Mouse (Mus musculus) neural tube, embryonic 15.5 days (tissue): Measurements from ENCODE around the gene Xpnpep2. TPM values are rescaled to one million over a fixed set of nuclear protein-coding genes. Genes with fewer than 3 reads are reported as not detected.

Source experiments
- ATAC-seq: fragments of 200-750 bp; cut with Nextera tagmentation; 2 replicates; pipeline ENCODE4 v1.8.0; 2017; ENCODE audit warnings: mild to moderate bottlenecking, moderate TSS enrichment, moderate library complexity; ENCODE audit not compliant: low FRiP score
- H3K27ac ChIP-seq: fragments of 300-500 bp; sonication (generic); replicated peaks from 2 replicates; pipeline ENCODE4 v1.5.1; 2015; ENCODE audit warnings: mild to moderate bottlenecking, inconsistent platforms
- H3K27me3 ChIP-seq: fragments of 300-500 bp; sonication (generic); replicated peaks from 2 replicates; pipeline ENCODE4 v1.6.1; 2015; ENCODE audit warnings: inconsistent platforms
- H3K36me3 ChIP-seq: fragments of 300-500 bp; sonication (generic); 2 replicates; pipeline ENCODE4 v1.6.1; 2015; ENCODE audit warnings: inconsistent platforms
- H3K4me1 ChIP-seq: fragments of 300-500 bp; sonication (generic); 2 replicates; pipeline ENCODE4 v1.6.1; 2015; ENCODE audit warnings: inconsistent platforms
- H3K4me2 ChIP-seq: fragments of 300-500 bp; sonication (generic); 2 replicates; pipeline ENCODE4 v1.6.1; 2015; ENCODE audit warnings: inconsistent platforms, mild to moderate bottlenecking, moderate library complexity
- H3K4me3 ChIP-seq: fragments of 300-500 bp; sonication (generic); replicated peaks from 2 replicates; pipeline ENCODE4 v1.5.1; 2015; ENCODE audit warnings: mild to moderate bottlenecking, inconsistent platforms
- H3K9ac ChIP-seq: fragments of 300-500 bp; sonication (generic); replicated peaks from 2 replicates; pipeline ENCODE4 v1.6.1; 2015; ENCODE audit warnings: mild to moderate bottlenecking, inconsistent platforms
- H3K9me3 ChIP-seq: fragments of 300-500 bp; sonication (generic); replicated peaks from 2 replicates; pipeline ENCODE4 v1.6.1; 2016; ENCODE audit warnings: inconsistent platforms
- WGBS: fragments of 180-500 bp; shearing (Covaris S2); methylation state at CpG from one replicate; pipeline ENCODE4 v1.1.7; 2015; ENCODE audit warnings: mixed read lengths; 5-methylcytosine and 5-hydroxymethylcytosine counted together
- polyA plus RNA-seq: library from polyadenylated mRNA; unstranded; fragments of >200 nt; fragmentation: Nextera tagmentation; extraction: Ambion mirVana; gene quantifications from 2 replicates; pipeline ENCODE4 v1.2.1, GENCODE M21; 2015

Xpnpep2 gene
- polyA plus RNA-seq, 1 experiment from 2014 or later = 0.31 TPM

DNA sequence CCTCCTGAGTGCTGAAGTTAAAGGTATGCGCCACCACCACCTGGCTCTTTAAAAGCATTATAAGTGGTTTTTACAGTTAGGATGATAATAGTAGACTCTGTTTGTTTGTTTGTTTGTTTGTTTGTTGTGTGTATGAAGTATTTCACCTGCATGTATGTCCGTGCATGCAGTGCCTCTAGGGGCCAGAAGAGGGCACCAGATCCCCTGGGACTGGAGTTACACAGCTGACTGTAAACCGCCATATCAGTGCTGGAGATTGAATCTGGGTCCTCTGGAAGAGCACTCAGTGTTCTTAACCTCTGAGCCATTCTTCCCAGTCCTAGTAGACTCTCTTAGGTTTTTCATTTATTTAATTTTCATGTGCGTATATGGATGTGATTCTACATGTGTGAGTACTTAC is 13.9 kb upstream of the Xpnpep2 start:
- no peak overlapping the region for H3K4me3 ChIP-seq
- H3K9me3 ChIP-seq = no peaks in the 10 kb centered on the region
- no peak overlapping the region for H3K9ac ChIP-seq
- H3K4me2 ChIP-seq = no peak overlapping the region
- H3K27me3 ChIP-seq = no peaks in the 10 kb centered on the region
- H3K36me3 ChIP-seq = no peaks in the 10 kb centered on the region
- H3K27ac ChIP-seq = no peak overlapping the region
- no peak for ATAC-seq
- no peaks in the 10 kb centered on the region for H3K4me1 ChIP-seq
- 80% methylated on average over 4 of the region's 4 CpGs for whole genome bisulfite sequencing

DNA sequence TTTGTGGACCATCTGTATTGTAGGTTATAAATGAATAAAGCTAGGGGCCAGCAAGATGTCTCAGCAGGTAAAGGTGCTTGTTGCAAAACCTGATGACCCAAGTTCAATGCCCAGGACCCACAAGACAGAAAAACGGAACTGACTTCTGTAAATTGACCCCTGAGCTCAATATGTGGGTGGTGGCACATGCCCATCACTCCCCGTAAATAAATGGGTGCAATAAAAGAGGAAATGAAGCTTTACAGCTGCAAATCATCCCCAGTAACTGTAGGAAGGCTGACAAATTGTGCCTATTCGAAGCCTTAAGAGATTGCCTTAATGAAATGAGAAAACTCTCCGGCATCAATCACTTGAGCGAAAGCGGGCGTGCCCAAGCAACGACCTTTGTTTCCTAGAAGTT is 11.9 kb upstream of the Xpnpep2 start:
- no peak for ATAC-seq
- Histone ChIP-seq H3K4me2 (no peak overlapping the region), H3K4me3 (no peak overlapping the region), H3K36me3 (no peaks in the 10 kb centered on the region), H3K9me3 (no peaks in the 10 kb centered on the region), H3K9ac (no peak overlapping the region), H3K27ac (no peak overlapping the region), H3K4me1 (no peaks in the 10 kb centered on the region), H3K27me3 (no peaks in the 10 kb centered on the region)
- WGBS = 31% methylated on average over 8 of the region's 8 CpGs

GRCm38 (mm10) chrX:48098470-48099129 is 9.9 kb upstream of the Xpnpep2 start:
- no peak overlapping the region for H3K9ac ChIP-seq
- no peaks in the 10 kb centered on the region for H3K36me3 ChIP-seq
- no peaks in the 10 kb centered on the region for H3K27me3 ChIP-seq
- no peak overlapping the region for H3K4me2 ChIP-seq
- no peak overlapping the region for H3K27ac ChIP-seq
- no peaks in the 10 kb centered on the region for H3K9me3 ChIP-seq
- 72% methylated on average over 9 of the region's 9 CpGs for WGBS
- H3K4me3 ChIP-seq = no peak overlapping the region
- H3K4me1 ChIP-seq = no peaks in the 10 kb centered on the region
- no peak for ATAC-seq

GRCm38 (mm10) chrX:48099871-48100270 is 8.7 kb upstream of the Xpnpep2 start:
- Histone ChIP-seq H3K36me3 (no peaks in the 10 kb centered on the region), H3K4me3 (no peak overlapping the region), H3K9me3 (no peaks in the 10 kb centered on the region), H3K4me2 (no peak overlapping the region), H3K27ac (no peak overlapping the region), H3K27me3 (no peaks in the 10 kb centered on the region), H3K9ac (no peak overlapping the region), H3K4me1 (no peaks in the 10 kb centered on the region)
- WGBS = 20% methylated on average over 1 of the region's 1 CpGs
- ATAC-seq = no peak

DNA sequence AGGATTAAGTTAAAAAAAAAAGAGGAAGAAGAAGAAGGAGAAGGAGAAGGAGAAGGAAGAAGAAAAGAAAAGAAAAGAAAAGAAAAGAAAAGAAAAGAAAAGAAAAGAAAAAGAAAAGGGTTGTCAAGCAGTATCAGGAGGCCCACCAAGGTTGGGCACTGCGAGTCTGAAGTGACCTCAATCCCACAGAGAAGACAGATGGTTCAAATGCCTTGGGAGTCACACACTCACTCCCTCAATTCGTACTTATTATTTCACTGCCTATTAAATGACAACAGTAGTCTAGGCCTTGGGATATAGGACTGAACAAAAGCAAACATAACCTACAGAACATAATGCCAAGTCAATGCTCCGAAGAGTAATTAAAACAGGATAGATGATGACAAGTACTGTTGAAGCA is 5.3 kb upstream of the Xpnpep2 start:
- WGBS = 81% methylated on average over 3 of the region's 3 CpGs
- ATAC-seq = no peak
- Histone ChIP-seq H3K36me3 (no peaks in the 10 kb centered on the region), H3K4me2 (no peak overlapping the region), H3K9ac (no peak overlapping the region), H3K9me3 (no peaks in the 10 kb centered on the region), H3K27ac (no peak overlapping the region), H3K4me3 (no peak overlapping the region), H3K27me3 (no peaks in the 10 kb centered on the region), H3K4me1 (no peaks in the 10 kb centered on the region)

- no peak overlapping the region for H3K9ac ChIP-seq
- H3K36me3 ChIP-seq = no peaks in the 10 kb centered on the region
- H3K4me2 ChIP-seq = no peak overlapping the region
- no peaks in the 10 kb centered on the region for H3K4me1 ChIP-seq
- no peak for ATAC-seq
- H3K27ac ChIP-seq = no peak overlapping the region
- no peaks in the 10 kb centered on the region for H3K9me3 ChIP-seq
- H3K27me3 ChIP-seq = no peaks in the 10 kb centered on the region
- H3K4me3 ChIP-seq = no peak overlapping the region
- 79% methylated on average over 7 of the region's 7 CpGs for WGBS
Measured at GRCm38 (mm10) chrX:48104736-48105441, 3.6 kb upstream of the Xpnpep2 start.

DNA sequence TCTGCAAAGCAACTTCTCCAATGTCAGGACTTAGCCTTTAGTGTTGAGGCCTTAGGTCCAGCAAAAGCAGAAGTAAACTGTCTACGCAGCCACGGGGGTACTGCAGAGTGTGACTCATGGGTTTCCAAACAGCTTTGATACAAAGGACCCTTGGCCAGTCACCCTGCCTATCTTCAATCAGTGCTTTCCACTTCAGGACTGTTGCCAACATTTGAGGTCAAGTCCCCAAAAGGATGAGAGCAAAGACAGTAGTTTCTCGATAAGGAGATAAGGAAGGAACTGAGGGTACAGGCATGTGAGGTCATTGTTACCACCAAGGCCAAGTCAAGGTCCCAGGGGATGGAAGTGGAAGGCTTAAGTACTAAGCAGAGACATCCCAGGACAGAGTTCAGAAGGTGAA is 2.3 kb upstream of the Xpnpep2 start:
- no peak for ATAC-seq
- Histone ChIP-seq H3K27ac (no peak overlapping the region), H3K27me3 (no peaks in the 10 kb centered on the region), H3K9ac (no peak overlapping the region), H3K4me3 (no peak overlapping the region), H3K36me3 (no peaks in the 10 kb centered on the region), H3K9me3 (no peaks in the 10 kb centered on the region), H3K4me1 (no peaks in the 10 kb centered on the region), H3K4me2 (no peak overlapping the region)
- 82% methylated on average over 3 of the region's 3 CpGs for WGBS

GRCm38 (mm10) chrX:48109316-48109655 is 761 bp downstream of the Xpnpep2 start:
- Histone ChIP-seq H3K9me3 (no peaks in the 10 kb centered on the region), H3K9ac (no peak overlapping the region), H3K27me3 (no peaks in the 10 kb centered on the region), H3K4me2 (no peak overlapping the region), H3K27ac (no peak overlapping the region), H3K4me3 (no peak overlapping the region), H3K36me3 (no peaks in the 10 kb centered on the region), H3K4me1 (no peaks in the 10 kb centered on the region)
- WGBS = 91% methylated on average over 3 of the region's 3 CpGs
- ATAC-seq = no peak

GRCm38 (mm10) chrX:48119294-48119693 is 10.8 kb downstream of the Xpnpep2 start:
- H3K27me3 ChIP-seq = no peaks in the 10 kb centered on the region
- no peaks in the 10 kb centered on the region for H3K36me3 ChIP-seq
- no peak for ATAC-seq
- no peak overlapping the region for H3K27ac ChIP-seq
- no peak overlapping the region for H3K9ac ChIP-seq
- no peaks in the 10 kb centered on the region for H3K4me1 ChIP-seq
- no peak overlapping the region for H3K4me3 ChIP-seq
- H3K9me3 ChIP-seq = no peaks in the 10 kb centered on the region
- H3K4me2 ChIP-seq = no peak overlapping the region

DNA sequence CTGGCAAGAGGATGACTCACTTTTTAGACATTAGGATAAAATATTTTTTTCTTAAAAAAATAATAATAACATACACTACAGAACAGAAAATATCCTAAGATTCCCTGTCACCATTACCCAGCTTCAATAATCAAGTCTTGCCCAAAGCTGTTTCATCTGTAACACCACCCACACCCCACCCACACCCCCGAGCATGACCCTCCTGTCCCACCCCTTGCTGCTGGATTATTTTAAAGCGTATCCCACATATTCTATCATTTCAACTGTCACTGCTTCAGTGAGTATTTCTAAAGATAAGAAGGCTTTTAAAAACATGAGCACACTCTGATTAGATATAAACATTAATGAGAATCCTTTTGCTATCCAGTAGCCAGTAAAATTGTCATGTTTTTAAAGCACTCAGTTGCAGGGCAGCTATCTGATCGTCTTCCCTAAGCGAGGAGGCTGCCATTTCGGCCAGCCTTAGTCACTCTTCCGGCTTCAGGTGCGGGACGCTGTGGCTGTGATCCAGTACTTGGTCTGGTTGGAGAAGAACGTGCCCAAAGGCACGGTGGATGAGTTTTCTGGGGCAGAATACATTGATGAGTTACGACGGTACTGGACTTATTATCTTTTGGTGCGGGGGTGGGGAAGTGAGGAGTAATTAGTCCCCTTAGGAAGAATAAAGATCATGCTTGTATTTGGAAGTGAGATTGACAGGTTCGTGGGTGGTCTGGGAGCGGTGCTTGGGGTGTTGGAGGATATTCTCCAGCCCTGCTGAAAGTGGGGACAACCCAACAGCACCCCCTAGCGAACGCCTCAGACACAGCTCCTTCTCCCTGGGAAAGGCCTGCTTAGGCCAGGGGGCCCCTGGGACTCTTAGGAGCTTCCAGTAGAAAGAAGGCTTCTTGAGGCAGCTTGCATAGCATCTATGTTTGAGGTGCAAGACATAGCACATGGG is 15.9 kb downstream of the Xpnpep2 start:
- Histone ChIP-seq H3K9me3 (no peaks in the 10 kb centered on the region), H3K4me2 (peak overlapping the region; percentile 36; the same call in 1 of the 2 replicates), H3K36me3 (no peaks in the 10 kb centered on the region), H3K27me3 (no peaks in the 10 kb centered on the region), H3K9ac (no peak overlapping the region), H3K4me3 (no peak overlapping the region), H3K27ac (no peak overlapping the region), H3K4me1 (no peaks in the 10 kb centered on the region)
- ATAC-seq = no peak
- WGBS = 31% methylated on average over 17 of the region's 17 CpGs

GRCm38 (mm10) chrX:48126903-48127476 is 18.5 kb downstream of the Xpnpep2 start:
- H3K9me3 ChIP-seq = no peaks in the 10 kb centered on the region
- 75% methylated on average over 6 of the region's 6 CpGs for WGBS
- ATAC-seq = no peak

More at GRCm38 (mm10) chrX:48126903-48127476, 18.5 kb downstream of the Xpnpep2 start:
- H3K27ac ChIP-seq = no peak overlapping the region
- no peak overlapping the region for H3K9ac ChIP-seq
- no peaks in the 10 kb centered on the region for H3K36me3 ChIP-seq
- H3K4me2 ChIP-seq = no peak overlapping the region
- no peaks in the 10 kb centered on the region for H3K27me3 ChIP-seq
- no peaks in the 10 kb centered on the region for H3K4me1 ChIP-seq
- no peak overlapping the region for H3K4me3 ChIP-seq
